Mouse (Mus musculus): ENCODE data around the gene Kctd15. TPM values are rescaled to one million over a fixed set of nuclear protein-coding genes. Genes with fewer than 3 reads are reported as not detected.

The Kctd15 gene
- polyA plus RNA-seq, 2 experiments, result 0.14 to 1.2 TPM

GRCm38 (mm10) chr7:34644591-34644990 lies 11.9 kb downstream of the Kctd15 start:
- Histone ChIP-seq H3K4me3 (ENCODE audit: insufficient read depth in 1 of 2, low read depth in 2 of 2, low read length in 2 of 2) (no peak overlapping the region), H3K27me3 (ENCODE audit: control insufficient read depth, insufficient read depth, low read length) (no peaks in the 10 kb centered on the region), H3K4me1 (replicated peaks; ENCODE audit: control insufficient read depth in 2 of 2, insufficient read depth in 2 of 2, low read length in 1 of 2) (no peaks in the 10 kb centered on the region), H3K36me3 (replicated peaks; ENCODE audit: control insufficient read depth, insufficient read depth, low read depth) (no peaks in the 10 kb centered on the region), H3K27ac (no peak overlapping the region), H3K4me2 (ENCODE audit: low read depth) (no peak overlapping the region), H3K9me3 (ENCODE audit: control insufficient read depth, low read length) (no peaks in the 10 kb centered on the region), H3K9ac (replicated peaks) (no peak overlapping the region)
- DNase-seq (ENCODE audit: low read depth in 3 of 3, low spot score in 3 of 3), result no peak
- WGBS (ENCODE audit: insufficient replicate concordance), result 78% methylated on average over 18 of the region's 18 CpGs
- ATAC-seq (ENCODE audit: insufficient read depth), result no peak
- no peak for TF ChIP-seq CTCF (IDR thresholded peaks at IDR 0.05; ENCODE audit: low read depth)
- TF ChIP-seq EP300 (IDR thresholded peaks at IDR 0.05; ENCODE audit: low read depth), result no peak

- no peak for TF ChIP-seq EP300 (IDR thresholded peaks at IDR 0.05; ENCODE audit: low read depth)
- TF ChIP-seq CTCF (IDR thresholded peaks at IDR 0.05; ENCODE audit: low read depth), result no peak
Observed at GRCm38 (mm10) chr7:34643329-34643728, 13.2 kb downstream of the Kctd15 start.

GRCm38 (mm10) chr7:34641968-34642367 lies 14.6 kb downstream of the Kctd15 start:
- H3K4me1 ChIP-seq (replicated peaks; ENCODE audit: control insufficient read depth in 2 of 2, insufficient read depth in 2 of 2, low read length in 1 of 2), result no peaks in the 10 kb centered on the region
- no peaks in the 10 kb centered on the region for H3K36me3 ChIP-seq (replicated peaks; ENCODE audit: control insufficient read depth, insufficient read depth, low read depth)
- H3K27ac ChIP-seq, result no peak overlapping the region
- no peak for TF ChIP-seq CTCF (IDR thresholded peaks at IDR 0.05; ENCODE audit: low read depth)
- TF ChIP-seq EP300 (IDR thresholded peaks at IDR 0.05; ENCODE audit: low read depth), result no peak
- WGBS (ENCODE audit: insufficient replicate concordance), result 64% methylated on average over 13 of the region's 13 CpGs
- H3K9me3 ChIP-seq (ENCODE audit: control insufficient read depth, low read length), result no peaks in the 10 kb centered on the region
- no peak overlapping the region for H3K4me3 ChIP-seq (ENCODE audit: insufficient read depth in 1 of 2, low read depth in 2 of 2, low read length in 2 of 2)
- no peak overlapping the region for H3K9ac ChIP-seq (replicated peaks)
- ATAC-seq (ENCODE audit: insufficient read depth), result no peak
- H3K27me3 ChIP-seq (ENCODE audit: control insufficient read depth, insufficient read depth, low read length), result no peaks in the 10 kb centered on the region
- no peak overlapping the region for H3K4me2 ChIP-seq (ENCODE audit: low read depth)
- DNase-seq (ENCODE audit: low read depth in 3 of 3, low spot score in 3 of 3), result no peak

More at GRCm38 (mm10) chr7:34643329-34643728, 13.2 kb downstream of the Kctd15 start:
- no peak overlapping the region for H3K4me3 ChIP-seq (ENCODE audit: insufficient read depth in 1 of 2, low read depth in 2 of 2, low read length in 2 of 2)
- no peak overlapping the region for H3K27ac ChIP-seq
- no peak for DNase-seq (ENCODE audit: low read depth in 3 of 3, low spot score in 3 of 3)
- no peak overlapping the region for H3K4me2 ChIP-seq (ENCODE audit: low read depth)
- no peak overlapping the region for H3K9ac ChIP-seq (replicated peaks)
- ATAC-seq (ENCODE audit: insufficient read depth), result no peak
- H3K36me3 ChIP-seq (replicated peaks; ENCODE audit: control insufficient read depth, insufficient read depth, low read depth), result no peaks in the 10 kb centered on the region
- H3K27me3 ChIP-seq (ENCODE audit: control insufficient read depth, insufficient read depth, low read length), result no peaks in the 10 kb centered on the region
- 58% methylated on average over 6 of the region's 6 CpGs for whole genome bisulfite sequencing (ENCODE audit: insufficient replicate concordance)
- H3K4me1 ChIP-seq (replicated peaks; ENCODE audit: control insufficient read depth in 2 of 2, insufficient read depth in 2 of 2, low read length in 1 of 2), result no peaks in the 10 kb centered on the region
- no peaks in the 10 kb centered on the region for H3K9me3 ChIP-seq (ENCODE audit: control insufficient read depth, low read length)

DNA sequence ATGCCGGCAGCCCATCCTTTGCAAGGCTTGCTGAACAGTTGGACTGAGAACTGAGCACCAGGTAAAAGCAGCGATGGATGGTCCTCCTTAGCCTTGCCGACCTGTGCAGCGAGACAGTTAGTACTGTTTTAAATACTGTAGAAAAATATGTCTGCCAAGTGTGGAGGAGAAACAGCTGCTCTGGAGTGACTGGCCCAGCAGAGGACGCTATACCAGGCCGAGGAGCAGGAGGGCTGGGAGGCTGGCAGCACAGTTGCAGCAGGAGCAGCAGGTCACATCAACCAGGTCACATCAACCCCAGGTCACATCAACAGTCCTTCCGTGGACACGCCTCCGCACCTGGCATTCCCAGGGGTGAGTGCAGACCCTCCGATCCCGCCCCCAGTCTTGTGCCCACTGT lies 16.7 kb downstream of the Kctd15 start:
- ATAC-seq (ENCODE audit: insufficient read depth), result no peak
- no peak for DNase-seq (ENCODE audit: low read depth in 3 of 3, low spot score in 3 of 3)
- Histone ChIP-seq H3K4me2 (ENCODE audit: low read depth) (no peak overlapping the region), H3K9ac (replicated peaks) (no peak overlapping the region), H3K4me3 (ENCODE audit: insufficient read depth in 1 of 2, low read depth in 2 of 2, low read length in 2 of 2) (no peak overlapping the region), H3K36me3 (replicated peaks; ENCODE audit: control insufficient read depth, insufficient read depth, low read depth) (no peaks in the 10 kb centered on the region), H3K27me3 (ENCODE audit: control insufficient read depth, insufficient read depth, low read length) (no peaks in the 10 kb centered on the region), H3K27ac (no peak overlapping the region), H3K9me3 (ENCODE audit: control insufficient read depth, low read length) (no peaks in the 10 kb centered on the region), H3K4me1 (replicated peaks; ENCODE audit: control insufficient read depth in 2 of 2, insufficient read depth in 2 of 2, low read length in 1 of 2) (no peaks in the 10 kb centered on the region)
- WGBS (ENCODE audit: insufficient replicate concordance), result 78% methylated on average over 11 of the region's 11 CpGs
- no peak for TF ChIP-seq CTCF (IDR thresholded peaks at IDR 0.05; ENCODE audit: low read depth)
- TF ChIP-seq EP300 (IDR thresholded peaks at IDR 0.05; ENCODE audit: low read depth), result no peak

DNA sequence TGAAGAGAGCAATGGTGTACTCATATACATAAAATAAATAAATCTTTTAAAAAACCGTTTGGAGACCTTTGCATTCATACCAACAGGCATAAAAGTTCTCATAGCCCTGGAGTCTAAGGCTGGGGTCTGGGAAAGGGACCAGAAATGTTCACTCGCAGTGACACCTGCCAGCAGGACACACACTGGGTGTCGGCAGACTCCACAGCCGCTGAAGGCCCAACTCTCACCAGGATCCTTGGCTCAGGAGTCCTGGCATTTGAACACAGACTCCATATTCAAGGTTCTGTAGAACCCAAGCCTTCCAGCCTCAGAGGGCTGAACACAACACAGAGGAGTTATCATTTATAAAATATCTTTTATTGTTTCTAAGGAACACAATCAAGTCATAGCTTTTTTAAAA lies 19.9 kb downstream of the Kctd15 start:
- DNase-seq (ENCODE audit: low read depth in 3 of 3, low spot score in 3 of 3), result no peak
- H3K36me3 ChIP-seq (replicated peaks; ENCODE audit: control insufficient read depth, insufficient read depth, low read depth), result no peaks in the 10 kb centered on the region
- no peaks in the 10 kb centered on the region for H3K27me3 ChIP-seq (ENCODE audit: control insufficient read depth, insufficient read depth, low read length)
- 51% methylated on average over 4 of the region's 4 CpGs for WGBS (ENCODE audit: insufficient replicate concordance)
- no peak overlapping the region for H3K27ac ChIP-seq
- no peak overlapping the region for H3K4me2 ChIP-seq (ENCODE audit: low read depth)
- no peak overlapping the region for H3K4me3 ChIP-seq (ENCODE audit: insufficient read depth in 1 of 2, low read depth in 2 of 2, low read length in 2 of 2)
- H3K9ac ChIP-seq (replicated peaks), result no peak overlapping the region
- ATAC-seq (ENCODE audit: insufficient read depth), result no peak
- H3K9me3 ChIP-seq (ENCODE audit: control insufficient read depth, low read length), result no peaks in the 10 kb centered on the region
- no peaks in the 10 kb centered on the region for H3K4me1 ChIP-seq (replicated peaks; ENCODE audit: control insufficient read depth in 2 of 2, insufficient read depth in 2 of 2, low read length in 1 of 2)
- no peak for TF ChIP-seq CTCF (IDR thresholded peaks at IDR 0.05; ENCODE audit: low read depth)
- no peak for TF ChIP-seq EP300 (IDR thresholded peaks at IDR 0.05; ENCODE audit: low read depth)
